In genomic region chr4:132308437-132309139, GRCm38 (mm10) we compare ENCODE assay signal across 7 mouse cellular contexts. TPM values are rescaled to one million over a fixed set of nuclear protein-coding genes. Genes with fewer than 3 reads are reported as not detected.
DNase-seq lines count a peak whose midpoint lies in the region; ATAC-seq lines count a peak whose summit lies in the region.

No protein-coding gene starts in this region.

- H3K4me1 ChIP-seq in intestine, embryonic 15.5 days (replicated peaks) = peaks cover 7% of the 10 kb centered on the region; the same call in 1 of the 2 replicates
- peaks cover 12% of the 10 kb centered on the region for H3K4me1 ChIP-seq in midbrain, embryonic 10.5 days

- H3K9ac ChIP-seq in intestine, embryonic 15.5 days = peak overlapping the region; percentile 82

- peak overlapping the region; percentile 73 for H3K4me3 ChIP-seq in intestine, embryonic 15.5 days (replicated peaks)
- H3K4me3 ChIP-seq in midbrain, embryonic 10.5 days = peak overlapping the region; percentile 91

- H3K36me3 ChIP-seq in intestine, embryonic 15.5 days = peaks cover 14% of the 10 kb centered on the region
- peaks cover 43% of the 10 kb centered on the region for H3K36me3 ChIP-seq in midbrain, embryonic 10.5 days

- peak; percentile 81 to 82 for DNase-seq in adrenal gland, adult 18-20 months (ENCODE audit: low spot score in 2 of 2)
- DNase-seq in embryo, embryonic 11 days = peak; percentile 95
- peak; percentile 88 for DNase-seq in gastrocnemius, postnatal 25 days
- DNase-seq in left cerebral cortex, postnatal 25 days (ENCODE audit: low spot score in 2 of 2) = peak; percentile 91 to 95
- peak; percentile 90 for DNase-seq in midbrain, embryonic 10.5 days (ENCODE audit: low spot score)
- DNase-seq in right cerebral cortex, postnatal 4 days = peak; percentile 84

- under 1% methylated on average over 41 of the region's 41 CpGs for WGBS in intestine, embryonic 15.5 days
- WGBS in midbrain, embryonic 10.5 days = 2% methylated on average over 41 of the region's 41 CpGs

- peak; percentile 89 for ATAC-seq in intestine, embryonic 15.5 days

- peak overlapping the region; percentile 88 for H3K27ac ChIP-seq in intestine, embryonic 15.5 days
- H3K27ac ChIP-seq in midbrain, embryonic 10.5 days (replicated peaks) = peak overlapping the region; percentile 96

- H3K4me2 ChIP-seq in intestine, embryonic 15.5 days (replicated peaks) = peak overlapping the region; percentile 79

- intact Hi-C loops in left cerebral cortex, postnatal 25 days (cut with DNase I) = loop anchor here (2.0 to 10.0 kb wide), 2 partner anchors 20 to 206 kb away; partner anchors contain the start of genes Sesn2 and Trnau1ap

- no peaks in the 10 kb centered on the region for H3K9me3 ChIP-seq in intestine, embryonic 15.5 days
- H3K9me3 ChIP-seq in midbrain, embryonic 10.5 days (replicated peaks) = no peaks in the 10 kb centered on the region

- no peaks in the 10 kb centered on the region for H3K27me3 ChIP-seq in intestine, embryonic 15.5 days (replicated peaks)
- H3K27me3 ChIP-seq in midbrain, embryonic 10.5 days (ENCODE audit: low read depth, poor library complexity, severe bottlenecking) = no peaks in the 10 kb centered on the region

RNA-seq across cellular contexts. Expression of gene Rab42, which starts 5.4 kb away (rescaled TPM):
- 1 to 10 TPM; 1.4 to 1.6 TPM for total RNA-seq in adrenal gland, adult 18-20 months (2021)
- total RNA-seq in gastrocnemius, postnatal 25 days (2021) = under 1 TPM in 1 of 2 experiments, not detected in 1; 0.48 TPM
- polyA plus RNA-seq in intestine, embryonic 15.5 days (2015; fragmentation: Nextera tagmentation; extraction: Ambion mirVana) = 3.6 and 3.9 TPM in 2 replicates
- 1 to 10 TPM; 1.2 to 1.5 TPM for total RNA-seq in left cerebral cortex, postnatal 25 days (2021)
- polyA plus RNA-seq in midbrain, embryonic 10.5 days (2016; fragmentation: Nextera tagmentation; extraction: Ambion mirVana) = 0.79 and 0.85 TPM in 2 replicates

RNA-seq across cellular contexts. Expression of gene Trnau1ap, which starts 20.8 kb away (rescaled TPM):
- total RNA-seq in adrenal gland, adult 18-20 months (2021) = 10 to 100 TPM; 27.1 to 32.9 TPM
- 10 to 100 TPM in 1 of 2 experiments, 1 to 10 TPM in 1; 9.9 to 10.4 TPM for total RNA-seq in gastrocnemius, postnatal 25 days (2021)
- 74.5 and 82.9 TPM in 2 replicates for polyA plus RNA-seq in intestine, embryonic 15.5 days (2015; fragmentation: Nextera tagmentation; extraction: Ambion mirVana)
- total RNA-seq in left cerebral cortex, postnatal 25 days (2021) = 10 to 100 TPM; 18.0 to 22.2 TPM
- 83.5 and 87.8 TPM in 2 replicates for polyA plus RNA-seq in midbrain, embryonic 10.5 days (2016; fragmentation: Nextera tagmentation; extraction: Ambion mirVana)

RNA-seq across cellular contexts. Expression of gene Taf12, which starts 34.4 kb away (rescaled TPM):
- total RNA-seq in adrenal gland, adult 18-20 months (2021) = 10 to 100 TPM; 30.7 to 37.8 TPM
- total RNA-seq in gastrocnemius, postnatal 25 days (2021) = 10 to 100 TPM; 31.6 to 32.1 TPM
- polyA plus RNA-seq in intestine, embryonic 15.5 days (2015; fragmentation: Nextera tagmentation; extraction: Ambion mirVana) = 37.7 and 39.8 TPM in 2 replicates
- 10 to 100 TPM; 19.2 to 22.5 TPM for total RNA-seq in left cerebral cortex, postnatal 25 days (2021)
- 70.1 and 73.0 TPM in 2 replicates for polyA plus RNA-seq in midbrain, embryonic 10.5 days (2016; fragmentation: Nextera tagmentation; extraction: Ambion mirVana)

RNA-seq across cellular contexts. Expression of gene Rcc1, which starts 44.8 kb away (rescaled TPM):
- 10 to 100 TPM; 15.4 to 15.6 TPM for total RNA-seq in adrenal gland, adult 18-20 months (2021)
- 1 to 10 TPM; 6.5 to 6.6 TPM for total RNA-seq in gastrocnemius, postnatal 25 days (2021)
- polyA plus RNA-seq in intestine, embryonic 15.5 days (2015; fragmentation: Nextera tagmentation; extraction: Ambion mirVana) = 90.5 and 90.9 TPM in 2 replicates
- total RNA-seq in left cerebral cortex, postnatal 25 days (2021) = 10 to 100 TPM; 12.8 to 14.8 TPM
- polyA plus RNA-seq in midbrain, embryonic 10.5 days (2016; fragmentation: Nextera tagmentation; extraction: Ambion mirVana) = 144 and 164 TPM in 2 replicates

RNA-seq across cellular contexts. Expression of gene Gmeb1, which starts 47.2 kb away (rescaled TPM):
- total RNA-seq in adrenal gland, adult 18-20 months (2021) = 10 to 100 TPM; 15.7 to 18.0 TPM
- 1 to 10 TPM; 7.4 to 8.0 TPM for total RNA-seq in gastrocnemius, postnatal 25 days (2021)
- 27.8 and 31.3 TPM in 2 replicates for polyA plus RNA-seq in intestine, embryonic 15.5 days (2015; fragmentation: Nextera tagmentation; extraction: Ambion mirVana)
- total RNA-seq in left cerebral cortex, postnatal 25 days (2021) = 10 to 100 TPM; 25.2 to 26.2 TPM
- 45.9 and 49.3 TPM in 2 replicates for polyA plus RNA-seq in midbrain, embryonic 10.5 days (2016; fragmentation: Nextera tagmentation; extraction: Ambion mirVana)

Comparison
In these comparisons a context has a peak if more than half of its experiments do, and no peak if none do; other contexts are left out.
1. Peak in every context shown above with its lines: DNase-seq, ATAC-seq, H3K4me3 ChIP-seq and H3K27ac ChIP-seq.